Mouse (Mus musculus) ES-E14 (cell line): Measurements from ENCODE around the gene Stim2. TPM values are rescaled to one million over a fixed set of nuclear protein-coding genes. Genes with fewer than 3 reads are reported as not detected.
A peak's percentile ranks its signal among the peaks of the same experiment; 100 is the strongest.

Source experiments
- DNase-seq: peaks from one replicate; pipeline ENCODE4 v3.0.0-alpha.2; 2013; ENCODE audit warnings: low read depth, low spot score
- H3K27ac ChIP-seq: 2 replicates; pipeline ENCODE4 v1.5.1; 2012; ENCODE audit warnings: low read depth, mild to moderate bottlenecking, low read length, moderate library complexity, mixed read lengths; ENCODE audit not compliant: poor library complexity, insufficient read depth, severe bottlenecking
- H3K36me3 ChIP-seq: 2 replicates; pipeline ENCODE4 v1.6.1; 2012; ENCODE audit warnings: mild to moderate bottlenecking, low read length, moderate library complexity, mixed read lengths; ENCODE audit not compliant: control insufficient read depth, poor library complexity, insufficient read depth, severe bottlenecking
- H3K4me1 ChIP-seq, 2 experiments: fragments of 150-350 bp in 1 of 2; sonication (generic) in 1 of 2; 2 replicates each; pipeline ENCODE4 v1.6.1; 2012; ENCODE audit warnings: low read length in 2 of 2, mild to moderate bottlenecking in 1 of 2, mixed read lengths in 1 of 2; ENCODE audit not compliant: control insufficient read depth in 2 of 2, insufficient read depth in 2 of 2, poor library complexity in 1 of 2
- H3K4me3 ChIP-seq, 2 experiments: fragments of 150-350 bp in 1 of 2; sonication (generic) in 1 of 2; 2 replicates each; pipeline ENCODE4 v1.5.1; 2012; ENCODE audit warnings: low read length in 2 of 2, low read depth in 1 of 2, mild to moderate bottlenecking in 1 of 2, mixed read lengths in 1 of 2; ENCODE audit not compliant: insufficient read depth in 1 of 2, poor library complexity in 1 of 2, severe bottlenecking in 1 of 2
- H3K9ac ChIP-seq: 2 replicates; pipeline ENCODE4 v1.6.1; 2012; ENCODE audit warnings: low read depth, mild to moderate bottlenecking, low read length, mixed read lengths; ENCODE audit not compliant: poor library complexity, insufficient read depth, severe bottlenecking
- H3K9me3 ChIP-seq: fragments of 150-350 bp; sonication (generic); 2 replicates; pipeline ENCODE4 v1.6.1; 2012; ENCODE audit warnings: low read depth, mild to moderate bottlenecking, low read length; ENCODE audit not compliant: control insufficient read depth, insufficient read depth
- CHD2 ChIP-seq: IDR thresholded peaks from 2 replicates; pipeline ENCODE4 v1.6.1; 2014; ENCODE audit warnings: mild to moderate bottlenecking, low read depth, low read length, inconsistent platforms
- HCFC1 ChIP-seq: IDR thresholded peaks from 2 replicates; pipeline ENCODE4 v1.6.1; 2012; ENCODE audit warnings: low read length, inconsistent platforms, borderline replicate concordance; ENCODE audit not compliant: insufficient read depth
- MAFK ChIP-seq: IDR thresholded peaks from 2 replicates; pipeline ENCODE4 v1.6.1; 2014; ENCODE audit warnings: mild to moderate bottlenecking, low read depth, low read length, inconsistent platforms; ENCODE audit not compliant: insufficient read depth
- ZC3H11A ChIP-seq: IDR thresholded peaks from 2 replicates; pipeline ENCODE4 v1.6.1; 2012; ENCODE audit warnings: low read depth, mild to moderate bottlenecking, inconsistent platforms, low read length, borderline replicate concordance
- ZNF384 ChIP-seq: IDR thresholded peaks from 2 replicates; pipeline ENCODE4 v1.6.1; 2012; ENCODE audit warnings: low read depth, low read length, inconsistent platforms
- in situ Hi-C, 2 experiments: fragments of 600-800 bp; cut with MboI; formaldehyde crosslinking; loops; one replicate each; pipeline ENCODE4 v1.15.1; 2025; ENCODE audit warnings: low sequenced_read_pairs in 2 of 2, inconsistent platforms in 1 of 2; ENCODE audit not compliant: unreplicated experiment in 2 of 2
- total RNA-seq: library from RNA; depleted of rRNA; stranded (reverse); fragments of 300-350 nt; gene quantifications from 2 replicates; pipeline ENCODE4 v1.2.3, GENCODE M21; 2012

Stim2 gene
- total RNA-seq, 1 experiment: 22.0 TPM

- TF ChIP-seq ZC3H11A: no peak
- TF ChIP-seq MAFK: no peak
- no peak for TF ChIP-seq ZNF384
- no peak for TF ChIP-seq CHD2
- no peak for TF ChIP-seq HCFC1
- H3K4me1 ChIP-seq: no peaks in the 10 kb centered on the region
- in situ Hi-C loops: no loop called here
- no peak for DNase-seq
- no peak overlapping the region for H3K9ac ChIP-seq
- no peak overlapping the region for H3K4me3 ChIP-seq
- H3K36me3 ChIP-seq: no peaks in the 10 kb centered on the region
- no peak overlapping the region for H3K27ac ChIP-seq
- H3K9me3 ChIP-seq: no peaks in the 10 kb centered on the region
These were observed 34.9 kb downstream of the Stim2 start for GRCm38 (mm10) chr5:54033217-54033616.

GRCm38 (mm10) chr5:54034680-54035079, 36.4 kb downstream of the Stim2 start:
- no peaks in the 10 kb centered on the region for H3K4me1 ChIP-seq
- DNase-seq: peak; percentile 7
- no peak overlapping the region for H3K4me3 ChIP-seq
- H3K9me3 ChIP-seq: no peaks in the 10 kb centered on the region
- no peak overlapping the region for H3K9ac ChIP-seq
- no peak overlapping the region for H3K27ac ChIP-seq
- in situ Hi-C loops: no loop called here
- H3K36me3 ChIP-seq: no peaks in the 10 kb centered on the region
- no peak for TF ChIP-seq MAFK
- TF ChIP-seq CHD2: no peak
- no peak for TF ChIP-seq ZNF384
- no peak for TF ChIP-seq ZC3H11A

- Histone ChIP-seq H3K4me1 (no peaks in the 10 kb centered on the region), H3K9me3 (no peaks in the 10 kb centered on the region), H3K4me3 (no peak overlapping the region), H3K9ac (no peak overlapping the region), H3K27ac (no peak overlapping the region), H3K36me3 (no peaks in the 10 kb centered on the region)
- no peak for DNase-seq
- in situ Hi-C loops: no loop called here
- TF ChIP-seq MAFK (no peak), ZNF384 (no peak), CHD2 (no peak), HCFC1 (no peak), ZC3H11A (no peak)
These were observed 40.3 kb downstream of the Stim2 start for GRCm38 (mm10) chr5:54038615-54039014.

- in situ Hi-C loops: no loop called here
- Histone ChIP-seq H3K9ac (no peak overlapping the region), H3K27ac (no peak overlapping the region), H3K36me3 (no peaks in the 10 kb centered on the region), H3K9me3 (no peaks in the 10 kb centered on the region), H3K4me1 (no peaks in the 10 kb centered on the region), H3K4me3 (no peak overlapping the region)
- no peak for TF ChIP-seq ZC3H11A
- no peak for TF ChIP-seq ZNF384
- no peak for TF ChIP-seq CHD2
- no peak for TF ChIP-seq MAFK
- TF ChIP-seq HCFC1: no peak
- DNase-seq: no peak
These were observed 42.2 kb downstream of the Stim2 start for GRCm38 (mm10) chr5:54040527-54040926.

- Histone ChIP-seq H3K4me3 (no peak overlapping the region), H3K9ac (no peak overlapping the region), H3K36me3 (no peaks in the 10 kb centered on the region), H3K9me3 (no peaks in the 10 kb centered on the region), H3K4me1 (no peaks in the 10 kb centered on the region), H3K27ac (no peak overlapping the region)
- in situ Hi-C loops: no loop called here
- no peak for TF ChIP-seq ZC3H11A
- TF ChIP-seq ZNF384: no peak
- no peak for TF ChIP-seq HCFC1
- no peak for TF ChIP-seq MAFK
- no peak for TF ChIP-seq CHD2
- DNase-seq: no peak
These were observed 43.7 kb downstream of the Stim2 start for GRCm38 (mm10) chr5:54042013-54042412.
